Mouse (Mus musculus) limb, embryonic 14.5 days (tissue): Measurements from ENCODE around the gene Cmah. TPM values are rescaled to one million over a fixed set of nuclear protein-coding genes. Genes with fewer than 3 reads are reported as not detected.
A peak's percentile ranks its signal among the peaks of the same experiment; 100 is the strongest.

ENCODE experiments used
- ATAC-seq: fragments of 200-750 bp; cut with Nextera tagmentation; 2 replicates; pipeline ENCODE4 v1.8.0; 2017; ENCODE audit warnings: low read depth, moderate number of reproducible peaks, moderate TSS enrichment; ENCODE audit not compliant: low FRiP score
- DNase-seq: peaks from one replicate; pipeline ENCODE4 v3.0.0-alpha.2; 2015; ENCODE audit warnings: low spot score
- H3K27ac ChIP-seq: fragments of 300-500 bp; sonication (generic); replicated peaks from 2 replicates; pipeline ENCODE4 v1.5.1; 2014; ENCODE audit warnings: low read depth, mild to moderate bottlenecking, low read length, moderate library complexity, mixed read lengths
- H3K27me3 ChIP-seq: fragments of 300-500 bp; sonication (generic); 2 replicates; pipeline ENCODE4 v1.6.1; 2014; ENCODE audit warnings: low read length, mixed read lengths; ENCODE audit not compliant: control insufficient read depth, insufficient read depth
- H3K36me3 ChIP-seq: fragments of 300-500 bp; sonication (generic); 2 replicates; pipeline ENCODE4 v1.6.1; 2014; ENCODE audit warnings: mild to moderate bottlenecking, low read length, moderate library complexity, mixed read lengths; ENCODE audit not compliant: control insufficient read depth, insufficient read depth
- H3K4me1 ChIP-seq: fragments of 300-500 bp; sonication (generic); 2 replicates; pipeline ENCODE4 v1.6.1; 2014; ENCODE audit warnings: antibody characterized with exemption, low read length, mixed read lengths; ENCODE audit not compliant: control insufficient read depth, insufficient read depth
- H3K4me2 ChIP-seq: fragments of 300-500 bp; sonication (generic); replicated peaks from 2 replicates; pipeline ENCODE4 v1.6.1; 2014; ENCODE audit warnings: low read depth, mild to moderate bottlenecking, low read length, moderate library complexity; ENCODE audit not compliant: severe bottlenecking
- H3K4me3 ChIP-seq: fragments of 300-500 bp; sonication (generic); replicated peaks from 2 replicates; pipeline ENCODE4 v1.5.1; 2014; ENCODE audit warnings: low read length
- H3K9ac ChIP-seq: fragments of 300-500 bp; sonication (generic); 2 replicates; pipeline ENCODE4 v1.6.1; 2014; ENCODE audit warnings: mild to moderate bottlenecking, low read depth, low read length, moderate library complexity; ENCODE audit not compliant: severe bottlenecking
- H3K9me3 ChIP-seq: fragments of 300-500 bp; sonication (generic); 2 replicates; pipeline ENCODE4 v1.6.1; 2016; ENCODE audit warnings: low read length; ENCODE audit not compliant: control insufficient read depth
- POLR2A ChIP-seq: fragments of 200-500 bp; IDR thresholded peaks from 2 replicates; pipeline ENCODE4 v1.8.0; 2012; ENCODE audit warnings: inconsistent platforms, mild to moderate bottlenecking, moderate library complexity, borderline replicate concordance; ENCODE audit not compliant: insufficient read depth, insufficient read length; ENCODE audit errors: extremely low read depth
- WGBS: fragments of 180-500 bp; shearing (Covaris S2); extraction: QIAGEN DNeasy Blood & Tissue Kit; methylation state at CpG from one replicate; pipeline ENCODE4 v1.1.7; 2014; 5-methylcytosine and 5-hydroxymethylcytosine counted together
- polyA plus RNA-seq, 2 experiments: library from polyadenylated mRNA; depleted of rRNA in 1 of 2; stranded (reverse) in 1 of 2; unstranded in 1 of 2; fragments of >200 nt; fragmentation: Nextera tagmentation in 1 of 2; extraction: Ambion mirVana in 1 of 2; gene quantifications; 2 replicates each; pipeline versions ENCODE4 v1.2.1 to v1.2.3; 2012 to 2014

Gene Cmah
- polyA plus RNA-seq, 2 experiments, result 0.30 to 0.48 TPM

DNA sequence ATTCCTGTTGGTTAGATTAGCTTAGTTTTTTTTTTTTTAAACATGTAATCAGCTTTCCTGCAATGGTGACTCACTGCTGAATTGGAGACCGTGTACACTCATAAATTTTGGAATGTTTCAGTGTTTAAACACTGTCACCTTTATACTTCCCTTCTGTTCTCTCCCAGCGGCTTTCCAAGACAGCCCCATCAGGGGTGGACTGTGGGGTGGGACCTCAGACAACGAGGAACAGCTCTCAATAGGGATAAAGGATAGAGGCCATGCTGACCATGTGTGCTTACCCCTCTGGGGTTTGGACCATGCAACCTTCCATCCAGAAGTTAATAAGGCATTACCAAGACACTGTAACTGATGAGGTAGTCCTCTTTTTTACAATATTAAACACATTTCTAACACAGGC lies 5.3 kb downstream of the Cmah start:
- H3K9ac ChIP-seq, result no peak overlapping the region
- ATAC-seq (no peak), DNase-seq (no peak)
- no peaks in the 10 kb centered on the region for H3K36me3 ChIP-seq
- TF ChIP-seq POLR2A, result no peak
- H3K4me1 ChIP-seq, result peaks cover 3% of the 10 kb centered on the region; the same call in 1 of the 2 replicates
- 15% methylated on average over 3 of the region's 3 CpGs for WGBS
- H3K4me3 ChIP-seq, result no peak overlapping the region
- no peaks in the 10 kb centered on the region for H3K9me3 ChIP-seq
- H3K27me3 ChIP-seq, result no peaks in the 10 kb centered on the region
- no peak overlapping the region for H3K27ac ChIP-seq
- H3K4me2 ChIP-seq, result no peak overlapping the region

DNA sequence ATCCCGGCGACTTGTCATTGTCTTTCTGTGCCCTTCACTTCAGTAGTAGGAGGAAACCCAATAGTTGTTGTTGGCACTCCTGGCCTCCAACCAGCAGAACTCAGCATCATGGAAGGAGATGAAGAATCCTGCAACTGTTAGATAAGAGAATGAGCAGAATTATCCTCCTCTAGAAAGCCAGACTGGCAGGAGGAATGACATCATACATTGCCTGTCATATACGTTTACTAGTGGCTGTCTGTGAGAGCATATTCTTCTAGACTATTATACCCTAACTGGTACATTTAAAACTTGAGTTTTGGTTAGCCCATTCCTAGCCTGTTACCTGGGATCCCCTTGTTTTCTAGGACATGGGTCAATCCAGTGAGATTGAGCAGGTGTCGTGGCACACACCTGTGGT lies 9.6 kb downstream of the Cmah start:
- Histone ChIP-seq H3K27me3 (no peaks in the 10 kb centered on the region), H3K4me3 (no peak overlapping the region), H3K36me3 (no peaks in the 10 kb centered on the region), H3K4me2 (no peak overlapping the region), H3K4me1 (peaks cover 3% of the 10 kb centered on the region; the same call in 1 of the 2 replicates), H3K9ac (no peak overlapping the region), H3K9me3 (no peaks in the 10 kb centered on the region), H3K27ac (no peak overlapping the region)
- TF ChIP-seq POLR2A, result no peak
- 79% methylated on average over 4 of the region's 4 CpGs for WGBS
- DNase-seq (no peak), ATAC-seq (no peak)

DNA sequence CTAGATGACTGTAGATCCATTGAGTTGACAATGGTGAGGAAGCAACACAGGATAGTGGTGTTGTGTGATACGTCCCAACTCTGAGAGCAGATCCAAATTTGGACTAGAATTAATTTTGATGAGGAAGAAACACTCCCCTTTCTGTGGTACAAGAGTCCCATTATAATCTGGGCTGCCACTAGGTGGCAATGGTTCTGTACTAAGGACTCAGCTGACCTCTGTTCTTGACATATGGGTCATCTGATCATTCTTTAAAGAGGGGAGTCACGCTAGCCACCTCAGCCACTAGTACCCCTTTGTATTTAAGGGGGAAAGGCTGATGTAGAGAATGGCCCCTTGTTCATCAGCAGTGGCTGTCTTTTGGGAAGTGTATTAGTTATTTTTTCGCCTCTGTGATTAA lies 10.7 kb downstream of the Cmah start:
- no peak for ATAC-seq
- TF ChIP-seq POLR2A, result no peak
- WGBS, result 53% methylated on average over 3 of the region's 3 CpGs
- no peaks in the 10 kb centered on the region for H3K4me1 ChIP-seq
- no peak overlapping the region for H3K9ac ChIP-seq
- H3K9me3 ChIP-seq, result no peaks in the 10 kb centered on the region
- peak; percentile 22 for DNase-seq
- H3K4me3 ChIP-seq, result no peak overlapping the region
- H3K27me3 ChIP-seq, result no peaks in the 10 kb centered on the region
- H3K27ac ChIP-seq, result no peak overlapping the region
- no peaks in the 10 kb centered on the region for H3K36me3 ChIP-seq
- no peak overlapping the region for H3K4me2 ChIP-seq

DNA sequence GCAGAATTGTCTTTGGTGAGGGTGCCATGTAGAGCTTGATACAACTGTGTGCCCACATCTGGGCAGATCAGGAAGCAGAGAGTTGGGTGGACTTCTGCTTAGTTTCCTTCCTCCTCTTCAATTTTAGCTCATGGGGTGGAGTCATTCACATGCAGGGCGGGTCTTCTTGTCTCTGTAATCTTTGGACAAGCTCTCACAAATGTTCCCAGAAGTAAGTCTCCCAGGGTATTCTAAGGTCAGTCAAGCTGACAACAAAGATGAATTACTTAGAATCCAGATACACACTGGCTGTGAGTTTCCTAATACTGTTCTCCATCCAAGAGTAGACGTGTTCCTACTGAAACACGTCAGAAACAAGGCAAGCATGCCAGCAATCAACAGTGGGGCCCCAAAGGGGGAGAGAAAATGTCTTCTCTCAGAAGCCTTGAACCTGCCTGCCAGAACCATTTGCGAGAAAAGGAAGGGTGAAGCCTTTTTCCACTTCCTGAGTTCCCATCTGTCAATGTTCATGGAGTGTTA lies 11.2 kb downstream of the Cmah start:
- no peak overlapping the region for H3K4me3 ChIP-seq
- no peaks in the 10 kb centered on the region for H3K9me3 ChIP-seq
- H3K9ac ChIP-seq, result no peak overlapping the region
- no peaks in the 10 kb centered on the region for H3K27me3 ChIP-seq
- no peak overlapping the region for H3K4me2 ChIP-seq
- no peak for DNase-seq
- WGBS, result 61% methylated on average over 4 of the region's 4 CpGs
- no peaks in the 10 kb centered on the region for H3K36me3 ChIP-seq
- no peaks in the 10 kb centered on the region for H3K4me1 ChIP-seq
- TF ChIP-seq POLR2A, result no peak
- H3K27ac ChIP-seq, result no peak overlapping the region
- ATAC-seq, result no peak

DNA sequence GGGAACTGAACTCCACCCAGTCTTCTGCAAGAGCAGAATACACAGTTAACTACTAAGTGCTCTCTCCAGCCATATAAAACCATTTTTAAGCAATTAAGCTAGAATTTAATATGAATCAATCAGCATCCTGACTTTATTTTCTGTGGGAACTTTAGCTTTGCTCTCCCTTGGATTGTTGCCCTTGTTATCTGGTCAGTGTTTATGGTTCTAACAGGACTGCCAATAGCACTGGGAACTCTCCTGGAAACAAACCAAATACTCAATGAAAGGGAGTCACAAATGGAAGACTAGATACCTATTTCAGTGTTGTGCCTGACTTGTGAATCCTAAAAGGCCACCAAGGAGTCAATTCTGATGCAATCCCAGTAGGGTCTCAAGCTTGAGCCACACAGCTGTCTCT lies 12.7 kb downstream of the Cmah start:
- H3K4me1 ChIP-seq, result no peaks in the 10 kb centered on the region
- no peak for DNase-seq
- H3K36me3 ChIP-seq, result no peaks in the 10 kb centered on the region
- no peaks in the 10 kb centered on the region for H3K9me3 ChIP-seq
- H3K27ac ChIP-seq, result no peak overlapping the region
- ATAC-seq, result no peak
- TF ChIP-seq POLR2A, result no peak
- H3K4me2 ChIP-seq, result no peak overlapping the region
- no peak overlapping the region for H3K9ac ChIP-seq
- H3K27me3 ChIP-seq, result no peaks in the 10 kb centered on the region
- no peak overlapping the region for H3K4me3 ChIP-seq

DNA sequence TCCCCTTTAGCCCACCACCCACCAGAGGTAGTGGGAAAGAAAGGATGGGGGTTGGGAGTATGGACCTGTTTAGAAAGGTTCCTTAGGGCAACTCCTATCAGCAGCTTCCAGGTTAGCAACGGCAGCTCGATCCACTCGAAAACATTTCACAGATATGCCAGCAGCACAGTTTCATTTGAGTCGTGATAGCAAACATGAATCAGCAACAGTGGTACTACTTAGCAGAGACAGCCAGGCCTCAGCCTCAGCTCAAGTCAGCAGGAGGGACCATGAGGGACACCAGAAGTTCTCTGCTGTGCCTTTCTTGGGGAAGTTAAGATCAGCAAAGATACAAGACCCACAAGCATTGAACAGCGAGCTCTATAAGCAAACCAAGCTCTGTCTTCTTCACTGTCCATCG lies 13.3 kb downstream of the Cmah start:
- Histone ChIP-seq H3K36me3 (no peaks in the 10 kb centered on the region), H3K9ac (no peak overlapping the region), H3K4me2 (no peak overlapping the region), H3K4me3 (no peak overlapping the region), H3K27ac (no peak overlapping the region), H3K27me3 (no peaks in the 10 kb centered on the region), H3K9me3 (no peaks in the 10 kb centered on the region), H3K4me1 (no peaks in the 10 kb centered on the region)
- ATAC-seq (no peak), DNase-seq (no peak)
- TF ChIP-seq POLR2A, result no peak
- WGBS, result 87% methylated on average over 6 of the region's 6 CpGs
